Mouse (Mus musculus) thymus, adult 18-20 months (tissue): ENCODE data around the gene Cgnl1.
A peak's percentile ranks its signal among the peaks of the same experiment; 100 is the strongest.
"Not testable (repeated sequence)": the region's sequence is repeated elsewhere in the genome, so short reads cannot be mapped to it uniquely, and the experiment has no call there.

Experiments
- DNase-seq, 2 experiments: peaks; one replicate each; pipeline ENCODE4 v3.0.0; 2022; ENCODE audit warnings: mixed read lengths in 2 of 2

The Cgnl1 gene

DNA sequence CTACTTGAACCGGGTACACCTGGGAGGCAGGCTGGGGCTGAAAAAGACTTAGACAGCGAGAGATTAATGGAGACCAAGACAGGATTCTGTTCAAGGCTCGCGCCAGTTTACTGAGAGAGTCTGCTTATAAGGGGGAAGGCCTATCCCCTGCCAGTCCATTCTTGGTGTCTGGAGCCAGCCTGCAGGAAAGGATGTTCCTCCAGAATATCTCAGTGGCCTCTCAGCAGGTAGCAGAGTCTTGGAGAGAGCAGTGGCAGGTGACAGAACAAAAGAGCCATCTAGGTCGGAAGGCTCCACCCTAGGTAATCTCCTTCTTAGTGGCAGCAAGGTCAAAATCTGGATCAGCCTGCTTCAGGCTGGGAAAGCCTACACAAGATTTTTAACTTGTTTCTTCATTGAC is 151.3 kb downstream of the Cgnl1 start:
- DNase-seq: not testable (repeated sequence)

GRCm38 (mm10) chr9:71617363-71617762 is 154.0 kb downstream of the Cgnl1 start:
- no peak for DNase-seq

GRCm38 (mm10) chr9:71616185-71616584 is 155.2 kb downstream of the Cgnl1 start:
- DNase-seq: peak in 1 of 2 experiments; percentile 59

- no peak for DNase-seq
Measured at GRCm38 (mm10) chr9:71614643-71615042, 156.8 kb downstream of the Cgnl1 start.

DNA sequence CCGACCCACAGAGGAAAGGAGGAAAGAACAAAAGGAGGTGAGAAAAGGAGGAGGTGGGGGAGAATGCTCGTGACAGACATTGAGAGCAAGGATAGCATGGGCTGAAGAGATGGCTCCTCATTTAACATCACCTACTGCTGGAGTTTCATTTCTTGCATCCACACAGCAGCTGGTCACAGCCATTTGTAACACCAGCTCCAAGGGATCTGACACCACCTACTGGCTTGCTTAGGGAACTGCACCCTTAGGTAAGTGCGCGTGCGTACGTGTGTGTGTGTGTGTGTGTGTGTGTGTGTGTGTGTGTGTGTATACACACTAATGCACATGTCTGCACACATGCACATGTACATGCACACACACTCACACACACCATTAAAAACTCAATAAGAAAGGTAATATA is 158.4 kb downstream of the Cgnl1 start:
- no peak for DNase-seq

DNA sequence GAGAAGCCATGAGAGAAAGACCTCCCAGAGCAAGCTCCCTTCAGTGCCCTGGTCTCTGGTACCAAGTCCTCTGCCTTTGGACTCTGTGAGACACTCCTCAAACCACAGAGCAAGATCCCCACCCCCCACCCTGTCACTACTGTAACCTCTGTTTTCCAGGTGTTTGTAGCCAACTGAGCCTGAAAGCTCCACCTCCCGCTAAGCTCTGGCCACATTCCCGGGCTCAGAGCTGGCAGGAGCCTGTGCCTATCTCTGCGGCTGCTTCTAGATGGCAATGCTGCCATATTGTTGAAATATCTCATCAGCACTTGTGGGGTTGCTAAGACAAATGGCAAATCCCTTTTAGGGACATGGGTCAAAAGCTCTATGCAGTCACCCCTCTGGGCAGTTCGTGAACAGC is 159.5 kb downstream of the Cgnl1 start:
- DNase-seq: no peak

GRCm38 (mm10) chr9:71609010-71609409 is 162.4 kb downstream of the Cgnl1 start:
- DNase-seq: no peak

DNA sequence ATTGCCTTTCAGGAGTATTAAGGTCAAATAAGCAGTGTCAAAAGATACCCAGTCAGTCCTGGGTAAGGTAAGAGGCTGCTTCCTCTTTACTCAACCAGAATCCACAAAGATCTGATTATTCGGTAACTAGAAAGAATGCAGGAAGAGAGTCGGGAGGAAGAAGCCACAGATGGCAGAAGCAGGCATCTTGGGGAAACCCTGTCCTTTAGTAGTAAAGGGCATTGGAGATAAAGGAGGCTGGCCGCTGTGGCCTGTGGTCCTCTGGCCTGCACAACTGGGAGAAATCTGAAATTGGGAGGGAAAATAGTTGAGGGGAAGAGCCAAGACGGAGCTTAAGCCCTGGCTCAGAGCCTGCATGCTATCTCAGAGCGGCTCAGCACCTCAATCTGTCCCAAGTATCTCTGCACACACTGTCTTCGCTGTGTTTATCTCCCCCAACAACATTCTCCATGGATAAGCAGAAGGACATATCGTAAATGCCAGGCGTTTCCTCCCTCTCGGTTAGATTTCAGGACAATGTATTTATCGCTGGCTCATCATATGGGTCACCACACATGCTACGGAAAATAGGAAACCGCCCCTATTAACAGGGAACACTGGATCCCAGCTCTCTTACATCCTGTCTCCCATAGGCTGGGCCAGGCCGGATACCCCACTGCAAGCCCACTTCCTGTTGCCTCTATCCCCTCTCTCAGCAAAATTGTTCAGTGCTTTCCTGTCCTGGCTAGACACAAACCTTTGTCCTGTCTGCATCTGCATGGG is 164.9 kb downstream of the Cgnl1 start:
- no peak for DNase-seq

DNA sequence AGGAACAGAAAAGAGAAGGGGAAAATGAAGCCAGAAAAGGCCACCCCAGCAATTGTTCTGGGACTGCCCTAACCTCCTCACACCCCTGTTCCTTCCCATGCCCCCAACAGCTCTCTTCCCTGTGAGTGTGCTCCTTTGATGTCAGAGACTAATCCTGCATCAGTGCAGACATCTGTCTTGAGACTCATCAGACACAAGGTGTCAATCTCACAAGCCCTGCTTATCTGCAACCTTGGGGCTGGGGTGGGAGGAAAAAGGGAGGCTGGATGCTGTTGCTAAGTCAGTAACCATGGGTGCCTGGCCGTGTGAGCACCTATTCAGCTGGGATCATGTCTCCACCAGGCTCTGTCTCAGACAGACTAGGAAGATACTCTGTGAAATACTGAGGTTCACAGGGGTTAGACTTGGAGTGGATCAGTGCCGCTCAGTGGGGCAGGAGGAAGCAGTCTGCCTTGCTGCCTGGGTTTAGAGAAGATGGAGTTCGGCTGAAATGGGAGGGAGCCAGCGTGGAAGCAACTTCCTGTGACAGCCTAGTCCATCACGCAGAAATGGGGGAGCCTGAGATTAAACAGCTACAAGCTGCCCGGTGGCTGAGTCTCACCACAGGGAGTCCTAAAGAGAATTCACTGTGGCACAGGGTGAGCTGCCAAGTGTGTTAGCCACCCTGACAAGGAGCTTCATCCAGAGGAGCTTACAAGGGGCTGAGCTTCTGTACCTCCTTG is 166.3 kb downstream of the Cgnl1 start:
- DNase-seq: no peak

- no peak for DNase-seq
Measured at GRCm38 (mm10) chr9:71599861-71600260, 171.5 kb downstream of the Cgnl1 start.

- DNase-seq: no peak
Measured at GRCm38 (mm10) chr9:71596888-71597287, 174.5 kb downstream of the Cgnl1 start.

DNA sequence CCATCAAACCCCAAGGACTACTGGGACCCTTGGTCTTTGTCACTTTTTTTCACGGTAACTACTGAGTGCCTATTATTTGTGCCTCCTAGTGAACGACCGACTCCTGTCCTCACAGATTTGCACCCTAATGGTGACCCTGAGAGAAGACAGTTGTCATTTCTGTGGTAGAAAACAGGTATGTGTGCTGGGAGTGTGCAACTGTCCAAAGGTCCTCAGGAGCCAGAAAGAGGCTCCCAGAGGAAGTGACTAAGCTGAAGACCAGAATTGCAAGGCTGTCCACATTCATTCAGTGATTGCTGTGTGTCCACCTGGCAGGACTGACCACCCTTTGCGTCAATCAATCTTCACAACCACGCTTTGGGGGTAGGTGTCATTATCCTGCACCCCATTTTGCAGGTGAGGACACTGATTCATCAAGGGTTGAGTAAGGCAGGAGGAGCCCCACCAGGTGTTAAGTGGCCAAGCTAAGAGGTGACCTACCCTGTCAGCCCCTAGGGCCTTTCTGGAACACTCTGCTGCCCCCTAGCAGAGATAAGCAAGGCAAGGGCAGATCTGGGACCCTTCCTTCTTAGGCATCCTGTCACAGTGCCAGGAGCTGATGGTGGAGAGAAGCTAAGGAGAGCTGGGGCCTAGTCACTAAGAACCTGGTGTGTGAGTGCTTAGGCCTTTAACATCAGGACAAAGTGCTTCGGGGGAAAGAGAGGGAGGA is 178.7 kb downstream of the Cgnl1 start:
- no peak for DNase-seq

GRCm38 (mm10) chr9:71591938-71592548 is 179.4 kb downstream of the Cgnl1 start, which contains the start of gene Myzap:
Gene Myzap, minus strand, starts transcription at chr9:71592360.
- peak; percentile 92 to 93 for DNase-seq

- DNase-seq: no peak
Measured at GRCm38 (mm10) chr9:71591106-71591505, 180.3 kb downstream of the Cgnl1 start.

GRCm38 (mm10) chr9:71589771-71590170 is 181.6 kb downstream of the Cgnl1 start:
- no peak for DNase-seq

GRCm38 (mm10) chr9:71588930-71589592 is 182.3 kb downstream of the Cgnl1 start:
- DNase-seq: no peak

GRCm38 (mm10) chr9:71586408-71586807 is 185.0 kb downstream of the Cgnl1 start:
- DNase-seq: no peak

GRCm38 (mm10) chr9:71582771-71583170 is 188.6 kb downstream of the Cgnl1 start:
- DNase-seq: no peak

- no peak for DNase-seq
Measured at GRCm38 (mm10) chr9:71578896-71579564, 192.4 kb downstream of the Cgnl1 start.
